Mouse (Mus musculus): ENCODE data around the gene Hist1h3f. TPM values are rescaled to one million over a fixed set of nuclear protein-coding genes. Genes with fewer than 3 reads are reported as not detected.

The Hist1h3f gene
- polyA plus RNA-seq, 1 experiment, result 0.74 TPM

DNA sequence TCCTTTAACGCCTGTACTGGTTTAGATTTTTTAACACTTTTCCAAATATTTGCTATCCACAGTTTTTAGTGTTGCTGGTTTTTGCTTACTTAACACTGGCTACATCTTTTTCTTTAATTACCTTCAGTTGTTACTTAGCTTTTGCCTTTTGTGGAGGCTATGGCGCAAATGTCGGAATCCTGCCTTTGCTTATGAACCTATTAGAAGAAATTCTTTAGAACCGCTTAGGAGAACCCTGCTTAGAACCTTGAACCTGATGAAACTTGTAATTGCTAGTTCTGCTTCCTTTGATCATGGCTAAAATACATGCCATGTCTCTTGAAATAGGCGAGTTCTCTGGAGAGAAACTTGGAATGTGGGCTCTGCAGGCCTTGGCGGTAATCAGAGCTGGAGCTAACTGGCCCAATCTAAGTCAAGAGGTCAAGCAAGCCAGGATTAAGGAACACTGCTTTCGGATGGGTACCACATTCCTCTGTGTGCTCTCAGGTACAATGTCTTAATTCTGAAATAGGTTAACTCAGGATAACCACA is 32.6 kb downstream of the Hist1h3f start:
- WGBS, result 71% methylated on average over 7 of the region's 7 CpGs
- H3K27me3 ChIP-seq (replicated peaks; ENCODE audit: control insufficient read depth, insufficient read depth, low read length), result 0 out of 2 replicates have a peak, but pooled peaks cover 2% of the 10 kb centered on the region
- no peak for DNase-seq
- no peak overlapping the region for H3K4me3 ChIP-seq (ENCODE audit: insufficient read depth, low read depth, low read length)
- TF ChIP-seq CTCF (conservative IDR thresholded peaks at IDR 0.05; ENCODE audit: insufficient read depth, insufficient read length, low read depth, low read length) (no peak), POLR2A (IDR thresholded peaks at IDR 0.05; ENCODE audit: low read depth, low read length) (no peak)
- H3K36me3 ChIP-seq (ENCODE audit: control insufficient read depth, insufficient read depth, low read length), result no peaks in the 10 kb centered on the region
- no peak overlapping the region for H3K27ac ChIP-seq (ENCODE audit: insufficient read depth, low read depth, low read length)
- no peaks in the 10 kb centered on the region; the same call in 1 of the 2 replicates for H3K4me1 ChIP-seq (ENCODE audit: control insufficient read depth, insufficient read depth, low read length)

DNA sequence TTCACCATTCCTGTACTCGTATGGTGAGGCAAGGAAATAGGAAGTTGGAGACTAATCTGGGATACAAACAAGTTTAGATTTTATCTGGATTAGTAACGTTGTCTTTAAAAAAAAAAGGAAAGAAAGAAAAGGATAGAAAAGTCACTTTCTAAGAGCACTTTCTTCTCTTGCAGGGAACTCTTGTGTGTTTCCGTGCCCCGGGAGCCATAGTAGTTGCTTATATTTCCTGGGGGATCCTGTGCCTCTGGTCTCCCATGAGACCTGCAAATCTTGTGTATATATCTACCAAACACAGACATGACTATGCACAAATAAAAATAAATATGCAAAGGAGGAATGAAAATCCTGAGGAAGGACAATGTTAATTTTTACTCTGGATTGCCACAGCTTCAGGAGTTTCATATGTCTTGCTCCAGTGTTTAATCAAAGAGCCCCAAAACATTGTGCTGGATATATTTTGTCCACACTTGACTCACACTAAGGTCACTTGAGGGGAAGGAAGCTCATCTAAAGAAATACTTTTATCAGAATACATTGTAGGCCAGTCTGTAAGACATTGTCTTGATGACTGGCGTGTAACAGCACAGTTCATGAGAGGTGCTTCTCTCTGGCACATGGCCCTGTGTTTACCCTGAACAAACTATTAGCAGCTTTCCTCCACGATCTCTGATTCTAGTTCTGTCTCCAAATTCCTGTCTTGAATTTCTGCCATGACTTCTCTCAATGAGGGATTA is 33.2 kb downstream of the Hist1h3f start:
- Histone ChIP-seq H3K27ac (ENCODE audit: insufficient read depth, low read depth, low read length) (no peak overlapping the region), H3K4me3 (ENCODE audit: insufficient read depth, low read depth, low read length) (no peak overlapping the region), H3K36me3 (ENCODE audit: control insufficient read depth, insufficient read depth, low read length) (no peaks in the 10 kb centered on the region), H3K27me3 (replicated peaks; ENCODE audit: control insufficient read depth, insufficient read depth, low read length) (0 out of 2 replicates have a peak, but pooled peaks cover 2% of the 10 kb centered on the region), H3K4me1 (ENCODE audit: control insufficient read depth, insufficient read depth, low read length) (peaks cover 6% of the 10 kb centered on the region; the same call in 1 of the 2 replicates)
- TF ChIP-seq CTCF (conservative IDR thresholded peaks at IDR 0.05; ENCODE audit: insufficient read depth, insufficient read length, low read depth, low read length) (no peak), POLR2A (IDR thresholded peaks at IDR 0.05; ENCODE audit: low read depth, low read length) (no peak)
- no peak for DNase-seq
- 73% methylated on average over 6 of the region's 6 CpGs for WGBS

DNA sequence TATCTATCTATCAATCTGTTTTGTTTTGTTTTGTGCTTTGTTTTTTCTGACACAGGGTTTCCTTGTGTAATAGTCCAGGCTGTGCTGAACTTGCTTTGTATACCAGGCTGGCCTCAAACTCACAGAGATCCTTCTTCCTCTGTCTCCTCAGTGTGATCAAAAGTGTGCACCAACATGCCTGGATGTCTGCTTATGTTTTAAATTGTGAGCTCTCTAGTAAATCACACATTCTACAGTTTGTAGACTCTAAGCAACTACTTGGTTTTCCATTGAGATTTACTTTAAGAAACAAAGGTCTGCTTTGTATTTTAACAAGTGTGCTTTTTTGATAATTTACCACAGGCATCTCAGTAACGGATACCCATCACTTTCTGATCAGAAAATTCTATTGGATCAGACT is 34.0 kb downstream of the Hist1h3f start:
- Histone ChIP-seq H3K36me3 (ENCODE audit: control insufficient read depth, insufficient read depth, low read length) (no peaks in the 10 kb centered on the region), H3K4me3 (ENCODE audit: insufficient read depth, low read depth, low read length) (no peak overlapping the region), H3K27ac (ENCODE audit: insufficient read depth, low read depth, low read length) (no peak overlapping the region), H3K4me1 (ENCODE audit: control insufficient read depth, insufficient read depth, low read length) (peaks cover 6% of the 10 kb centered on the region; the same call in 1 of the 2 replicates), H3K27me3 (replicated peaks; ENCODE audit: control insufficient read depth, insufficient read depth, low read length) (0 out of 2 replicates have a peak, but pooled peaks cover 2% of the 10 kb centered on the region)
- WGBS, result 94% methylated on average over 1 of the region's 1 CpGs
- TF ChIP-seq POLR2A (IDR thresholded peaks at IDR 0.05; ENCODE audit: low read depth, low read length), result no peak
- no peak for DNase-seq

DNA sequence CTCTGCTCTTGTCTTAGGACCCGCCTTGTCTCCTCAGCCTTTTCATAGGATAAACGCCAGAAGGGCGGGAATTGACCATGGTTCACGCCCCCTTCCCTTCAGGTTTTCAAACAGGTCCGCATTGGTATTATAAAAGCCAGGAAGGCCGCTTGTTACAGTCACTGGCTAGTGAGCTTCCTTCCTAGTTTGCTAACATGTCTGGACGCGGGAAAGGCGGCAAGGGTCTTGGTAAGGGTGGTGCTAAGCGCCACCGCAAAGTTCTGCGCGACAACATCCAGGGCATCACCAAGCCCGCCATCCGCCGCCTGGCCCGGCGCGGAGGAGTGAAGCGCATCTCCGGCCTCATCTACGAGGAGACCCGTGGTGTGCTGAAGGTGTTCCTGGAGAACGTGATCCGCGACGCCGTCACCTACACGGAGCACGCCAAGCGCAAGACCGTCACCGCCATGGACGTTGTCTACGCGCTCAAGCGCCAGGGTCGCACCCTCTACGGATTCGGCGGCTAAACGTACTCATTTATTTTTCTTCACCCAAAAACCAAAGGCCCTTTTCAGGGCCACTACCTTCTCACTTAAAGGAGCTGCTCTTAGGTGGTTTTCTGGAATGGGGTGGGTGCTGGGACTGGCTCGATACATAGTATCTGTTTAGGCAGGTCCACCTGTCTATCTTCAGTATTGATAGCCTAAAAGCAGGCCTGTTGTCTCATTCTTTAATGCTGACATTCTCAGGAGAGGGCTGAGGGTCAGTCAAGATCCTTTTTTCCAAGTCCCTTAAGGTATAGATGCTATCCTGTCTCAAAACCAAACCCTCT is 37.8 kb downstream of the Hist1h3f start, which contains the start of gene Hist1h4d:
Gene Hist1h4d (plus strand): TSS at position 191 of the 811 bp plus-strand sequence.
- under 1% methylated on average over 43 of the region's 43 CpGs for WGBS
- no peaks in the 10 kb centered on the region for H3K27me3 ChIP-seq (replicated peaks; ENCODE audit: control insufficient read depth, insufficient read depth, low read length)

GRCm38 (mm10) chr13:23582219-23583056 is 38.6 kb downstream of the Hist1h3f start:
- Histone ChIP-seq H3K36me3 (ENCODE audit: control insufficient read depth, insufficient read depth, low read length) (no peaks in the 10 kb centered on the region), H3K27me3 (replicated peaks; ENCODE audit: control insufficient read depth, insufficient read depth, low read length) (no peaks in the 10 kb centered on the region), H3K4me1 (ENCODE audit: control insufficient read depth, insufficient read depth, low read length) (peaks cover 13% of the 10 kb centered on the region; the same call in 1 of the 2 replicates), H3K27ac (ENCODE audit: insufficient read depth, low read depth, low read length) (no peak overlapping the region), H3K4me3 (ENCODE audit: insufficient read depth, low read depth, low read length) (no peak overlapping the region)
- no peak for DNase-seq
- WGBS, result 43% methylated on average over 6 of the region's 6 CpGs
- TF ChIP-seq CTCF (conservative IDR thresholded peaks at IDR 0.05; ENCODE audit: insufficient read depth, insufficient read length, low read depth, low read length) (no peak), POLR2A (IDR thresholded peaks at IDR 0.05; ENCODE audit: low read depth, low read length) (no peak)

More for the DNA sequence above, 37.8 kb downstream of the Hist1h3f start, which contains the start of gene Hist1h4d:
- no peaks in the 10 kb centered on the region for H3K36me3 ChIP-seq (ENCODE audit: control insufficient read depth, insufficient read depth, low read length)
- peaks cover 13% of the 10 kb centered on the region; the same call in 1 of the 2 replicates for H3K4me1 ChIP-seq (ENCODE audit: control insufficient read depth, insufficient read depth, low read length)
- H3K4me3 ChIP-seq (ENCODE audit: insufficient read depth, low read depth, low read length), result peak within 1 kb of the TSS; percentile 70
- DNase-seq, result peak; percentile 99
- H3K27ac ChIP-seq (ENCODE audit: insufficient read depth, low read depth, low read length), result no peak within 1 kb of the TSS; the same call in 1 of the 2 replicates
- TF ChIP-seq POLR2A (IDR thresholded peaks at IDR 0.05; ENCODE audit: low read depth, low read length) (peak; percentile 97), CTCF (conservative IDR thresholded peaks at IDR 0.05; ENCODE audit: insufficient read depth, insufficient read length, low read depth, low read length) (no peak)

DNA sequence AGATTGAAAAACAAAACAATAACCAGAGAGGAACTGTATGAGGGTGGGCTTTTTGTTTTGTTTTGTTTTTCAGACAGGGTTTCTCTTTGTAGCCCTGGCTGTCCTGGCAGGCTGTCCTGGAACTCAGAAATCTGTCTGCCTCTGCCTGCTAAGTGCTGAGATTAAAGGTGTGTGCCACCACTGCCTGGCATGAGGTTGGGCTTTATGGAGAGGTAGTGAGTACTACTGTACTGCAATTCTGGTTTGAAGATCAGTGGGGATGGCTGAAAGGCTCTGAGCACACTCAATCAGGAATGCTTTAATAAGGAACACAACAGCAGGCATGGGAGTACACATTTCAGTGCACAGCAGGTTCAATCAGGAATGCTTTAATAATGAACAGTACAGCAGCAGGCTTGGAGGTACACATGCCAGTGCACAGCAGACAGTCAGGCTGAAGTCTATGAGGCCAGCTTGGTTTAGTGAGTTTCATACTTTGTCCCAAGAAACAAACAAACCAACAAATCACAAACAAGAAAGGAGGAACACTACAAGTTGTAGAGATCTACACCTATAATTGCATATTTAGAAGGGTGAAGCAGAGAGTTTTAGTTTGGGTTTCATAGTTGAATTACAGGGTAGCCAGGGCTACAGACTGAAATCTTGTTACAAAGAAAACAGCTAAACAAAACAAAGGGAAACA is 39.7 kb downstream of the Hist1h3f start:
- Histone ChIP-seq H3K4me1 (ENCODE audit: control insufficient read depth, insufficient read depth, low read length) (peaks cover 13% of the 10 kb centered on the region; the same call in 1 of the 2 replicates), H3K27ac (ENCODE audit: insufficient read depth, low read depth, low read length) (no peak overlapping the region), H3K36me3 (ENCODE audit: control insufficient read depth, insufficient read depth, low read length) (no peaks in the 10 kb centered on the region), H3K27me3 (replicated peaks; ENCODE audit: control insufficient read depth, insufficient read depth, low read length) (no peaks in the 10 kb centered on the region), H3K4me3 (ENCODE audit: insufficient read depth, low read depth, low read length) (no peak overlapping the region)
- TF ChIP-seq CTCF (conservative IDR thresholded peaks at IDR 0.05; ENCODE audit: insufficient read depth, insufficient read length, low read depth, low read length), result no peak
- TF ChIP-seq POLR2A (IDR thresholded peaks at IDR 0.05; ENCODE audit: low read depth, low read length), result no peak
- DNase-seq, result no peak
